11 mouse cellular contexts compared by ENCODE assay signal in genomic region chr7:110097106-110097793, GRCm38 (mm10). TPM values are rescaled to one million over a fixed set of nuclear protein-coding genes. Genes with fewer than 3 reads are reported as not detected.
DNase-seq lines count a peak whose midpoint lies in the region; ATAC-seq and TF ChIP-seq lines count a peak whose summit lies in the region.
"Had no signal": no experiment of that assay in that cellular context is flagged by ENCODE, and none has a peak within 500 bp of the region (broad histone marks: within the 10 kb centered on the region; RNA-seq: fewer than 3 reads in every experiment).

No protein-coding gene starts in this region.

- peaks cover 32% of the 10 kb centered on the region for H3K36me3 ChIP-seq in lung, embryonic 15.5 days
- H3K36me3 ChIP-seq in intestine, postnatal 0 days (ENCODE audit: control insufficient read depth, insufficient read depth) = peaks cover 28% of the 10 kb centered on the region
- H3K36me3 ChIP-seq in stomach, embryonic 15.5 days = peaks cover 19% of the 10 kb centered on the region

- H3K4me1 ChIP-seq in lung, embryonic 15.5 days = peaks cover 21% of the 10 kb centered on the region
- no peaks in the 10 kb centered on the region for H3K4me1 ChIP-seq in intestine, postnatal 0 days (replicated peaks; ENCODE audit: control insufficient read depth, insufficient read depth, low read length)
- H3K4me1 ChIP-seq in stomach, embryonic 15.5 days = no peaks in the 10 kb centered on the region

- H3K4me2 ChIP-seq in lung, embryonic 15.5 days = no peak overlapping the region
- H3K4me2 ChIP-seq in intestine, postnatal 0 days (replicated peaks; ENCODE audit: low read depth) = peak overlapping the region; percentile 9; the same call in 1 of the 2 replicates
- H3K4me2 ChIP-seq in stomach, embryonic 15.5 days = no peak overlapping the region

- ATAC-seq in lung, embryonic 15.5 days (ENCODE audit: borderline replicate concordance, extremely low read depth, low FRiP score, low TSS enrichment) = peak; percentile 17; the same call in 1 of the 2 replicates
- ATAC-seq in intestine, postnatal 0 days = peak; percentile 75
- peak; percentile 75 for ATAC-seq in stomach, embryonic 15.5 days (ENCODE audit: insufficient read depth, low FRiP score, low read depth)
- ATAC-seq: CD4-positive, CD25-positive, alpha-beta regulatory T cell, adult 4 months had no signal

- peak; percentile 37; the same call in 1 of the 2 replicates for TF ChIP-seq CTCF in intestine, postnatal 0 days (IDR thresholded peaks at IDR 0.05; ENCODE audit: low read depth)

- H3K9me3 ChIP-seq in lung, embryonic 15.5 days = no peaks in the 10 kb centered on the region
- no peaks in the 10 kb centered on the region for H3K9me3 ChIP-seq in intestine, postnatal 0 days (ENCODE audit: control insufficient read depth)
- no peaks in the 10 kb centered on the region for H3K9me3 ChIP-seq in stomach, embryonic 15.5 days

- peak overlapping the region; percentile 70 for H3K27ac ChIP-seq in lung, embryonic 15.5 days
- peak overlapping the region; percentile 36 for H3K27ac ChIP-seq in intestine, postnatal 0 days (ENCODE audit: low read depth, low read length)
- peak overlapping the region; percentile 33 for H3K27ac ChIP-seq in stomach, embryonic 15.5 days

- no peak overlapping the region for H3K9ac ChIP-seq in lung, embryonic 15.5 days
- no peak overlapping the region for H3K9ac ChIP-seq in intestine, postnatal 0 days (ENCODE audit: low read depth, low read length)
- H3K9ac ChIP-seq in stomach, embryonic 15.5 days = no peak overlapping the region

- H3K27me3 ChIP-seq in lung, embryonic 15.5 days = no peaks in the 10 kb centered on the region
- H3K27me3 ChIP-seq in intestine, postnatal 0 days (replicated peaks; ENCODE audit: control insufficient read depth, insufficient read depth, low read length) = no peaks in the 10 kb centered on the region
- H3K27me3 ChIP-seq in stomach, embryonic 15.5 days (replicated peaks) = no peaks in the 10 kb centered on the region

- H3K4me3 ChIP-seq in lung, embryonic 15.5 days = no peak overlapping the region
- H3K4me3 ChIP-seq in intestine, postnatal 0 days (ENCODE audit: low read depth, low read length) = no peak overlapping the region
- no peak overlapping the region for H3K4me3 ChIP-seq in stomach, embryonic 15.5 days (replicated peaks)

- WGBS in lung, embryonic 15.5 days = 39% methylated on average over 7 of the region's 7 CpGs
- WGBS in intestine, postnatal 0 days = 31% methylated on average over 7 of the region's 7 CpGs
- 41% methylated on average over 7 of the region's 7 CpGs for WGBS in stomach, embryonic 15.5 days

- DNase-seq in lung, postnatal 14 days = no peak
- DNase-seq in kidney, postnatal 36 days = peak; percentile 56 to 86
- DNase-seq in thymus, postnatal 36 days = no peak
- DNase-seq in cerebellum, adult 11-12 months = no peak
- DNase-seq in spleen, postnatal 36 days (ENCODE audit: low spot score in 2 of 2) = no peak
- DNase-seq: cerebellum, postnatal 36 days; retina, postnatal 1 day had no signal

RNA-seq across cellular contexts. Expression of gene Wee1, which starts 24.6 kb away (rescaled TPM):
- polyA plus RNA-seq in lung, embryonic 15.5 days (2015; fragmentation: Nextera tagmentation; extraction: Ambion mirVana) = 31.4 and 32.9 TPM in 2 replicates
- polyA plus RNA-seq in intestine, postnatal 0 days (2015; fragmentation: Nextera tagmentation; extraction: Ambion mirVana) = 9.9 TPM in 2 replicates
- polyA plus RNA-seq in stomach, embryonic 15.5 days (2015; fragmentation: Nextera tagmentation; extraction: Ambion mirVana) = 30.1 and 34.7 TPM in 2 replicates

RNA-seq across cellular contexts. Expression of gene Zfp143, which starts 36.2 kb away (rescaled TPM):
- polyA plus RNA-seq in lung, embryonic 15.5 days (2015; fragmentation: Nextera tagmentation; extraction: Ambion mirVana) = 20.7 and 21.2 TPM in 2 replicates
- 6.6 and 7.0 TPM in 2 replicates for polyA plus RNA-seq in intestine, postnatal 0 days (2015; fragmentation: Nextera tagmentation; extraction: Ambion mirVana)
- polyA plus RNA-seq in stomach, embryonic 15.5 days (2015; fragmentation: Nextera tagmentation; extraction: Ambion mirVana) = 15.8 and 16.2 TPM in 2 replicates

Comparison
In these comparisons a context has a peak if more than half of its experiments do, and no peak if none do; other contexts are left out.
1. ATAC-seq: peak in every context shown above with its lines; median percentile 75 in intestine, postnatal 0 days; 75 in stomach, embryonic 15.5 days; 17 in lung, embryonic 15.5 days.
2. DNase-seq: peak in kidney, postnatal 36 days (2 of 2); none in lung, postnatal 14 days (single experiment), thymus, postnatal 36 days (0 of 2), cerebellum, adult 11-12 months (single experiment) and spleen, postnatal 36 days (0 of 2).
3. Peak in every context shown above with its lines, with median percentiles within 50 percentile points of each other: H3K27ac ChIP-seq.